Mouse (Mus musculus): ENCODE data around the gene Gdpgp1. TPM values are rescaled to one million over a fixed set of nuclear protein-coding genes. Genes with fewer than 3 reads are reported as not detected.

The Gdpgp1 gene
- polyA plus RNA-seq, 1 experiment from 2014 or later = 2.9 TPM

DNA sequence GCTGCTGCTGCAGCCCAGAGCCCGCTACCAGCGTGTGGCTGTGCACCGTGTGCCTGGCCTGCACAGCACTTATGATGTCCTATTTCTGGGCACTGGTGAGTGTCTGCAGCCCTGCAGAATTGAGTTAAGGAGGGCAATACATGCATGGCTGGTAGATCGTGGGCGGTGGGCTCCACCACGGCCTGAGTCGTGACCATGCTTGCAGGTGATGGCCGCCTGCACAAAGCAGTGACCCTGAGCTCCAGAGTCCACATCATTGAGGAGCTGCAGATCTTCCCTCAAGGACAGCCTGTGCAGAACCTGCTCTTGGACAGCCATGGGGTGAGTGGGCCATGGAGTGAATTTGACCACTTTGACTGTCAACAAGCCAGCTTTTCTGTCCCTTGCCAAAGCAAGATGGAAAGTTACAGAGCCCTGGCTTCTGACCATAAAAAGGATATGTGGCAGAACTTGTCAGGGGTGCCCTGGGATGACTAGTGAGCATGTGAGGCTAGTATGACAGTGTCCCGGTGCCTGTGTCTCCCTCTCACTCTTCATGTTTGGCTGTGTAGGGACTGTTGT is 12.3 kb upstream of the Gdpgp1 start:
- no peaks in the 10 kb centered on the region for H3K27me3 ChIP-seq (ENCODE audit: control insufficient read depth, insufficient read depth, low read length)
- 97% methylated on average over 9 of the region's 9 CpGs for WGBS
- H3K4me1 ChIP-seq (replicated peaks; ENCODE audit: control insufficient read depth, insufficient read depth) = no peaks in the 10 kb centered on the region
- H3K36me3 ChIP-seq (ENCODE audit: control insufficient read depth, insufficient read depth, low read length) = peaks cover 41% of the 10 kb centered on the region
- no peak for TF ChIP-seq EP300 (optimal IDR thresholded peaks at IDR 0.05)
- no peak for TF ChIP-seq CTCF (IDR thresholded peaks at IDR 0.05; ENCODE audit: low read depth)
- H3K9me3 ChIP-seq (ENCODE audit: control insufficient read depth, low read length) = no peaks in the 10 kb centered on the region
- no peak overlapping the region for H3K9ac ChIP-seq (ENCODE audit: low read length)
- no peak overlapping the region for H3K4me3 ChIP-seq (ENCODE audit: low read depth, low read length)
- DNase-seq (ENCODE audit: low spot score) = no peak
- H3K27ac ChIP-seq (replicated peaks) = no peak overlapping the region
- ATAC-seq (ENCODE audit: low FRiP score, low TSS enrichment) = no peak
- H3K4me2 ChIP-seq (replicated peaks; ENCODE audit: low read depth) = no peak overlapping the region

DNA sequence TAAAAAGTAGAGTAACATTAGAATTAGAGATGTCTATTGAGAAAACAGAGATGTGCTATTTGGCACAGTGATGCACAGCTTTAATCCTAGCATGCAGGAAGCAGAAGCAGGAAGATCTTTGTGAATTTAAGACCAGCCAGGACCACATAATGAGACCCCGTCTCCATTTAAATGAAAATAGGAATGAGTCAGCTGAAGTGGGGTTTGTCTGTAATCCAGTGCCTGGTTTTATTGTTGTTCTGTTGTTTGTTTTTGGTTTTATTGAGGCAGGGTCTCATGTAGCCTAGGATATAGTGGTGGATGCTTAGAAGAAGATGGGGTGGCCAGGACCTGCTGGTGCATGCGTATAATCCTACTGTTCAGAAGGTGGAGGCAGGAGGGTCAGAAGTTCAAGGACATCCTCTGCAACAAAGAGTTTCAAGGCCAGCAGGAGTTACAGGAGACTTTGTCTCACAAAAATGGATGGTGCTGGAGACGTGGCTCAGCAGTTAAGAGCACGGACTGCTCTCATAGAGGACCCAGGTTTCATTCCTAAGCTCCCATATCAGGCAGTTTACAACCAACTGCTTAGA is 11.4 kb upstream of the Gdpgp1 start:
- TF ChIP-seq CTCF (IDR thresholded peaks at IDR 0.05; ENCODE audit: low read depth) = no peak
- no peak for TF ChIP-seq EP300 (optimal IDR thresholded peaks at IDR 0.05)
- Histone ChIP-seq H3K36me3 (ENCODE audit: control insufficient read depth, insufficient read depth, low read length) (peaks cover 41% of the 10 kb centered on the region), H3K27me3 (ENCODE audit: control insufficient read depth, insufficient read depth, low read length) (no peaks in the 10 kb centered on the region), H3K4me1 (replicated peaks; ENCODE audit: control insufficient read depth, insufficient read depth) (no peaks in the 10 kb centered on the region), H3K4me2 (replicated peaks; ENCODE audit: low read depth) (no peak overlapping the region), H3K9ac (ENCODE audit: low read length) (no peak overlapping the region), H3K9me3 (ENCODE audit: control insufficient read depth, low read length) (no peaks in the 10 kb centered on the region), H3K27ac (replicated peaks) (no peak overlapping the region), H3K4me3 (ENCODE audit: low read depth, low read length) (no peak overlapping the region)
- ATAC-seq (ENCODE audit: low FRiP score, low TSS enrichment) = no peak
- DNase-seq (ENCODE audit: low spot score) = no peak
- WGBS = 92% methylated on average over 4 of the region's 4 CpGs

DNA sequence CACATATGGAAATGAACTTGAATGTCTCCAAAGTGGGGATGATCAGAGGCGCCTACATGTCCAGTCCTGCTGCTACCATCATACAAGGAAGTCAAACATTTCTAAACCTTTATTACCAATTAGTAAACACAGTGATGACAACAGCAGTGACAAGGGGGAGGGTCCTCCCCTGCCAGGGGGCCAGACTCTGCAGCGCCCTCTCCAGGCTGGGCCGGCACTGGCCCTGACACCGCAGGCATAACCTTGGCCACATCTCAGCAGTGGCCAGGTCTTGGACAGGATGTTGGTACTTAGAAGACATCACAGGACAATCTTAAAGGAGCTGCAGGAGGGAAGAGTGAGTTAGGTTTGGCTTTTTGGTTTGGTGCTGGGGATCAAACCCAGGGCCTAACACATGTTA is 5.6 kb upstream of the Gdpgp1 start:
- 71% methylated on average over 4 of the region's 4 CpGs for WGBS
- no peak overlapping the region for H3K9ac ChIP-seq (ENCODE audit: low read length)
- DNase-seq (ENCODE audit: low spot score) (no peak), ATAC-seq (ENCODE audit: low FRiP score, low TSS enrichment) (no peak)
- H3K4me1 ChIP-seq (replicated peaks; ENCODE audit: control insufficient read depth, insufficient read depth) = no peaks in the 10 kb centered on the region
- H3K9me3 ChIP-seq (ENCODE audit: control insufficient read depth, low read length) = no peaks in the 10 kb centered on the region
- no peak overlapping the region for H3K4me2 ChIP-seq (replicated peaks; ENCODE audit: low read depth)
- H3K4me3 ChIP-seq (ENCODE audit: low read depth, low read length) = no peak overlapping the region
- no peaks in the 10 kb centered on the region for H3K27me3 ChIP-seq (ENCODE audit: control insufficient read depth, insufficient read depth, low read length)
- peak; percentile 45 for TF ChIP-seq CTCF (IDR thresholded peaks at IDR 0.05; ENCODE audit: low read depth)
- TF ChIP-seq EP300 (optimal IDR thresholded peaks at IDR 0.05) = no peak
- H3K36me3 ChIP-seq (ENCODE audit: control insufficient read depth, insufficient read depth, low read length) = peaks cover 19% of the 10 kb centered on the region
- no peak overlapping the region for H3K27ac ChIP-seq (replicated peaks)

- no peaks in the 10 kb centered on the region for H3K9me3 ChIP-seq (ENCODE audit: control insufficient read depth, low read length)
- H3K4me2 ChIP-seq (replicated peaks; ENCODE audit: low read depth) = no peak overlapping the region
- no peak for DNase-seq (ENCODE audit: low spot score)
- H3K36me3 ChIP-seq (ENCODE audit: control insufficient read depth, insufficient read depth, low read length) = peaks cover 9% of the 10 kb centered on the region; the same call in 1 of the 2 replicates
- TF ChIP-seq EP300 (optimal IDR thresholded peaks at IDR 0.05) (no peak), CTCF (IDR thresholded peaks at IDR 0.05; ENCODE audit: low read depth) (no peak)
- ATAC-seq (ENCODE audit: low FRiP score, low TSS enrichment) = no peak
- H3K4me1 ChIP-seq (replicated peaks; ENCODE audit: control insufficient read depth, insufficient read depth) = no peaks in the 10 kb centered on the region
- peak overlapping the region; percentile 87; the same call in 1 of the 2 replicates for H3K27ac ChIP-seq (replicated peaks)
- no peak overlapping the region for H3K4me3 ChIP-seq (ENCODE audit: low read depth, low read length)
- H3K9ac ChIP-seq (ENCODE audit: low read length) = no peak overlapping the region
- WGBS = 61% methylated on average over 6 of the region's 6 CpGs
- no peaks in the 10 kb centered on the region for H3K27me3 ChIP-seq (ENCODE audit: control insufficient read depth, insufficient read depth, low read length)
Observed at GRCm38 (mm10) chr7:80230196-80230595, 2.5 kb upstream of the Gdpgp1 start.

- TF ChIP-seq CTCF (IDR thresholded peaks at IDR 0.05; ENCODE audit: low read depth) (no peak), EP300 (optimal IDR thresholded peaks at IDR 0.05) (no peak)
- Histone ChIP-seq H3K4me2 (replicated peaks; ENCODE audit: low read depth) (peak overlapping the region; percentile 75), H3K9me3 (ENCODE audit: control insufficient read depth, low read length) (no peaks in the 10 kb centered on the region), H3K36me3 (ENCODE audit: control insufficient read depth, insufficient read depth, low read length) (peaks cover 8% of the 10 kb centered on the region; the same call in 1 of the 2 replicates), H3K9ac (ENCODE audit: low read length) (peak overlapping the region; percentile 54), H3K27ac (replicated peaks) (peak overlapping the region; percentile 87), H3K4me3 (ENCODE audit: low read depth, low read length) (peak overlapping the region; percentile 60), H3K4me1 (replicated peaks; ENCODE audit: control insufficient read depth, insufficient read depth) (no peaks in the 10 kb centered on the region), H3K27me3 (ENCODE audit: control insufficient read depth, insufficient read depth, low read length) (no peaks in the 10 kb centered on the region)
- DNase-seq (ENCODE audit: low spot score) (peak; percentile 82), ATAC-seq (ENCODE audit: low FRiP score, low TSS enrichment) (peak; percentile 80)
- under 1% methylated on average over 28 of the region's 29 CpGs for WGBS
Observed at GRCm38 (mm10) chr7:80231971-80232488, 635 bp upstream of the Gdpgp1 start.

DNA sequence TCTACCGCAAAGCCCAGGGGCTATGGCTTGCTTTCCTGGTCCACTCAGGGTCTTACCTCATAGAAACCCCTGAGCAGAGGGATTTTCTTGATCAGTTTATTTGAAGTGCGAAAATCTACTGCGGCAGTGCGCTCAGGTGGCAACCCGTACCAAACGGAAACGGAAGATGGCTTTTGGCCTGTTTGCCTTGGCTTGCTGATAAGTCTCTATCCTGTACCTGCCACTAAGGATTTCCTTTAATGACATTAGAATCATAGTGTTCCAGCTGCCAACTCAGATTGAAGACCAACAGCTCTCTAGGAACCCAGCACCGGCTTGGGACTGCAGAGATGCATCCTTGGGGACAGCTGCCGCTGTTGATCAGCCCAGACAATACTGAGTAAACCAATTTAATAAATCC is 1.1 kb downstream of the Gdpgp1 start:
- H3K4me3 ChIP-seq (ENCODE audit: low read depth, low read length) = peak overlapping the region; percentile 60; the same call in 1 of the 2 replicates
- ATAC-seq (ENCODE audit: low FRiP score, low TSS enrichment) = no peak

More for the DNA sequence above, 1.1 kb downstream of the Gdpgp1 start:
- Histone ChIP-seq H3K9ac (ENCODE audit: low read length) (no peak overlapping the region; the same call in 1 of the 2 replicates), H3K4me1 (replicated peaks; ENCODE audit: control insufficient read depth, insufficient read depth) (no peaks in the 10 kb centered on the region), H3K9me3 (ENCODE audit: control insufficient read depth, low read length) (no peaks in the 10 kb centered on the region), H3K4me2 (replicated peaks; ENCODE audit: low read depth) (peak overlapping the region; percentile 75), H3K36me3 (ENCODE audit: control insufficient read depth, insufficient read depth, low read length) (peaks cover 8% of the 10 kb centered on the region; the same call in 1 of the 2 replicates), H3K27ac (replicated peaks) (no peak overlapping the region), H3K27me3 (ENCODE audit: control insufficient read depth, insufficient read depth, low read length) (no peaks in the 10 kb centered on the region)
- 68% methylated on average over 9 of the region's 9 CpGs for WGBS
- TF ChIP-seq CTCF (IDR thresholded peaks at IDR 0.05; ENCODE audit: low read depth) (no peak), EP300 (optimal IDR thresholded peaks at IDR 0.05) (no peak)
- no peak for DNase-seq (ENCODE audit: low spot score)
